Mouse (Mus musculus): ENCODE measurements around the gene Rps15.

DNA sequence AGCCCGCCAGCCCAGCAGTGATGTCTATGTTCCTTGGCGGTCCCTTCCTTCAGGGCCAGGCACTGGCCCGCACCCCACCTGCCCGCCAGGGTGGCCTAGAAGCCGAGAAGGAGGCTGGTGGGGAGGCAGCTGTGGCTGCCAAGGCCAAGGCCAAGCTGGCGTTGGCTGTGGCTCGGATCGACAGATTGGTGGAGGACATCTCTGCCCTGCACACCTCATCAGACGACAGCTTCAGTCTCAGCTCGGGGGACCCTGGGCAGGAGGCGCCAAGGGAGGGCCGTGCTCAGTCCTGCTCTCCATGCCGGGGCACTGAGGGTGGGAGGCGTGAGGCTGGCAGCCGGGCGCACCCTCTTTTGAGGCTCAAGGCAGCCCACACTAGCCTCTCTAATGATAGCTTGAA lies 19.3 kb downstream of the Rps15 start:
- TF ChIP-seq CTCF (IDR thresholded peaks at IDR 0.05; ENCODE audit: borderline replicate concordance, control insufficient read depth, extremely low read depth, insufficient read depth, low read length, poor library complexity) (no peak), POLR2A (IDR thresholded peaks at IDR 0.05; ENCODE audit: control insufficient read depth, extremely low read depth, insufficient read depth, low read length, poor library complexity) (no peak)
